Mouse (Mus musculus): ENCODE measurements around the gene E430018J23Rik. TPM values are rescaled to one million over a fixed set of nuclear protein-coding genes. Genes with fewer than 3 reads are reported as not detected.
"Not testable (repeated sequence)": the region's sequence is repeated elsewhere in the genome, so short reads cannot be mapped to it uniquely, and the experiment has no call there.

Gene E430018J23Rik
- total RNA-seq, 2 experiments from 2014 or later = 8.2 to 8.4 TPM

DNA sequence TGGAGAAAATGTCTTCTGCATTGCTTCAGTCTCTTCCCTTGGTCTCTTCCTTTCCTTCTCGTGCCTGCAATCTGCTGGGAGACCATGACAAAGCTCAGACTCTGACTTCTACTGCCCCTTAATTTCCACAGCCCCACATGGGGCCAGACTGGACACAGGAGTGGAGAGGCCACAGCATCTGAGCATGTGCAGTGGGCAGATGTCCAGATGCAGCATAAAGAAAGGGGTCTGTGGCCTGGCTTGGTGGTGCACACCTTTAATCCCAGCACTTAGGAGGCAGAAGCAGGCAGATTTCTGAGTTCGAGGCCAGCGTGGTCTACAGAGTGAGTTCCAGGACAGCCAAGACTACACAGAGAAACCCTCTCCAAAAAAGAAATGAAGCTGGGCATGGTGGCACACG is 7.9 kb downstream of the E430018J23Rik start:
- not testable (repeated sequence) for DNase-seq (ENCODE audit: low spot score in 2 of 2)

DNA sequence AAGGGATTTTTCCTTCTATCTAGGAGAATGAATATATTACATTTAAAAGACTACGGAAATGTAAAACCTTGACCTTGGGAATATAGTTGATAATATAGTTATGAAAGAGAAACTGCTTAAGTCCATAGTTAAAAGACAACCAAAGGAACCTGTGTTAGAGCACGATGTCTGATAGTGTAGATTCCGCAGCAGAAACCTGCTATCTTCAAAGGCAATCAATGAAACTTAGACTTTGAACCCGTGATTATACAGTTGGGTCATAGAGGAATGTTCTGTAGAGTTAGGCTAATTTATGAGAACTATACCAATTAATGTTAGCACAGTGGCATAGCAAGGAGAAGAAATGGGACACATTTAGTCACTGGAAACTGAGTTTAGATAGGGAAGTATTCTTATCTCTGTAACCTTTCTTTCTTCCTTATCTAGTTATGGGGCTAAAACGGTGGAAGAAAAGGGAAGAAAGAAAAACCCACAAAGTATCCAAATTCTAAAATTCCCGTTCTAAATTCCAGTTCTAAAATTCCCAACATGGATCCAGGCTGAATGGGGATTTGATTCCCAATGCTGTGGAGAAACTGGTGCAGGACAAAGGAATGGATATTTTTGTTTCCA is 15.0 kb downstream of the E430018J23Rik start:
- DNase-seq (ENCODE audit: low spot score in 2 of 2) = no peak

DNA sequence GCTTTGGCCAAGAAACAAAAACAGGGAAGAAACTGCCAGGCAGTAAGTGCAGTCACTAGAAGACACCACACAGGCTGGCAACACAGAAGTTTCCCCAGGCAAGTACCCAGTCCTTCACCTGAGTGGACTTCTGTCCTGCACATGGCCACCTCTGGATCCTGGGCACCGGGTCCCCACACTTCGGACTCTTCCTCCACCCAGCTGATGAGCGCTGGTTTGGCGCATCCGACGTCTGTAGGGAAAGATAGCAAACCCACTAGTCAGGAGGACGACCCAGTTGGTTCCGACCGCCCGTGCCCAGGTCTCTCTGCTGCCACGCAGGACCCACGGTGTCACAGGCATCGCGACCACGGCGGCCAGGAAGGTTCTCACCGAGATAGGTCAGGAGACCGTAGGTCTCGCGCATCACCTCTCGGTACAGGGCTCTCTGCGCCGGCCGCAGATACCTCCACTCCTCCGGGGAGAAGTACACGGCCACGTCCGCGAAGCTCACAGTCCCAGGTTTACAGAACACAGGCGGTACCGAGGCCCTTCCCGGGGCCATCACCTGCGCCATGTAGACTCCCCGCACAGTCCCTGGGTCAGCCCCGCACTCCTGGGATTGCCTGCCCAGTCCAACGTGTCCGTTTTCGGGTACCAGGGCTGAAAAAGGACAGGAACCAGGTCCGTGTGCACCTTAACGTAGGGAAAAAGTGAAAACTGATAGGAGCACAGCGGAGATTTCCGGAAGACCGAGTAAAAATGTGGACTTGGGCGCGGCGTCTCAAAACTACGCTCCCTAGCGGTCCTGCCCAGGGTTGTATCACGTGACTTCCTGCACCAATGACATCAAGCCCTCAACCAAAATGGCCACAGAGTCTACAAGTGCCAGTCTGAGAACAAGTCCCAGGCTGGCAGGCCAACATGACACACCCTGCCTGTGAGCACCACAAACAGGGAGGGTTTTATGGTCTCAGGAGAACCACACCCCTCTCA is 17.9 kb downstream of the E430018J23Rik start, which contains the start of gene Zfp747:
Gene Zfp747, minus strand, starts transcription at position 780 of the 975 bp plus-strand sequence.
- peak; percentile 88 to 89 for DNase-seq (ENCODE audit: low spot score in 2 of 2)

DNA sequence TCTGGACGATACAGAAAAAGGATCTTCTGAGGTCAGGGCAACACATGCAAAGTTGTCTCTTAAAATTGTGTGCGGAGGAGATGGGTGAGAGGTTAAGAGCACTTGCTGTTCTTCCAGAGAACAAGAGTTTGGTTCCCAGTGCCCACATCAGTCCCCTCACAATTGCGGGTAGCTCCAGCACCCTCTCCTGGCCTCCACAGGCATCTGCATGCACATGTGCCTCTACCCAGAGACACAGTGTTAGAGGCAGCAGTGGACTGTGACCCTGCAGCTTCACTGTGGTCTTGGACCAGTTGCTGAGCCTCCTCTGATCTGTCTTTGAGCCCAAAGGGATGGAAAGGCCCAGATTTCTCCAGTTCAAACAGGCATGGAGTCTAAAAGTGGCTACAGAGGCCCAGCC is 21.6 kb downstream of the E430018J23Rik start:
- not testable (repeated sequence) for DNase-seq (ENCODE audit: low spot score in 2 of 2)

DNA sequence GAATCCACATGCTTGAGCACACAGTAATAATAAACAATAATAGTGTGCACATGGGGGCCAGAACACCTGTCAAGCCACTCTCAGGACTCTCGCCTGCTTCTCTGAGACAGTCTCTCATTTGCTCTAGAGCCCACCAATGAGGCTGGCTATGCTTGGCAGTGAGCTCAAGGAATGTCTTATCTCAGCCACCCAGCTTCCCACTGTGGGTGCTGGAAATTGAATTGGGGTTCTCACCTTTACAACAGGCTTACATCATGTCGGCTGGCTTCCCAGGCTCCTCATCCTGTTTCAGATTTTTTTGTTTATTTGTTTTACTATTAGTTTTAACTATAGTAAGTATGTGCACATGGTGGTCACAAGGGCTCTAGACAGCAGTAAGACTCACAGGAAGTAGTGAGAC is 22.2 kb downstream of the E430018J23Rik start:
- no peak for DNase-seq (ENCODE audit: low spot score in 2 of 2)

DNA sequence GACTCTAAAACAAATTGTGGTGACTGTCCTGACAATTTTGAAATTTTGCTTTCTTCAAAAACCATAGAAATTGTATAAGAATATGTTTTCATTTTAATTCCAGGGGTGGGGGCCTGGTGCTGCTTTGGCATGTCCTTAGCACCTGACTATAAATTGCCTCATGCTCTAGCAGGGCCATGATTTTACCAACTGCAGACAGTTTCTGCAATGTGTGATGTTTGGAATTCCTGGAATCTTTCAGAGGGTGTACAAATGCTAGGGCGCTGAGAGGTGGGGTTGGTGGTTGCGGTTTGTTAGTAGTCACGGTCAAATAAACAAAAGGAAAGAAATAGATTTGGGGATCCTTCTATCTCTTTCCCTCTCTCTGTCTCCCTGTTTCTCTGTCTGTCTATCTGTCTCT is 27.2 kb downstream of the E430018J23Rik start:
- no peak for DNase-seq (ENCODE audit: low spot score in 2 of 2)

GRCm38 (mm10) chr7:127364166-127364565 is 29.3 kb downstream of the E430018J23Rik start:
- DNase-seq (ENCODE audit: low spot score in 2 of 2) = no peak

- no peak for DNase-seq (ENCODE audit: low spot score in 2 of 2)
Measured at GRCm38 (mm10) chr7:127363475-127363921, 29.9 kb downstream of the E430018J23Rik start.

DNA sequence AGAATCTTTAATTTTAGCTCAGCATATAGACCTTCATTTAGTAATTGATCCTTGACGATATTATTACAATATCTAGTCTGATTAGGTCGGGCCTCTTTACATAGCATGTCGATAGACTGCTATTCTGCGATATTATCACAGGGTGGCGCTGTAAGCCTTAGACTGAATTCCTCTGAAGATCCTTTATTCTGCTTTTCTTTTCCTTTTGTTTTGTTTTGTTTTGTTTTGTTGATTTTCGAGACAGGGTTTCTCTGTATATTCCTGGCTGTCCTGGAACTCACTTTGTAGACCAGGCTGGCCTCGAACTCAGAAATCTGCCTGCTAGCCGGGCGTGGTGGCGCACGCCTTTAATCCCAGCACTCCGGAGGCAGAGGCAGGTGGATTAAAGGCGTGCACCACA is 31.0 kb downstream of the E430018J23Rik start:
- not testable (repeated sequence) for DNase-seq (ENCODE audit: low spot score in 2 of 2)

DNA sequence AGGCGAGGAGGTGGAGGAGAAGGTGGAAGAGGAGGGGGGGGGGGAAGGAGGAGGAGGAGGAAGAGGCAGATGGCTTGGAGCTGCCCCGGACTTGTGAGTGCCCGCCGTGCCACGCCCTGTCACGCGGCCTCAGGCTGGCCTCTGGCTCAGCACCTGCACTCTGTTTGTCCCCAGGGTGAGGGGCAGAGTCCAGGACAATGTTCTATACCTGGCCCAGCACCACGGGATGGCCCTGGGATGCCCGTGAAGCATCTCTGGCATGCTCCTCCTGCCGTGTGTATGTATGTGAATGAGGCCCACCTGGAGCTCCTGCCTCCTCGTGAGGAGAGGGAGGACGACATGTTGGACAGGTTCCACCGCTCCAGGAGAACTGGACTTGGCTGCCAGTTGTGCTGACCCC is 32.0 kb downstream of the E430018J23Rik start:
- DNase-seq (ENCODE audit: low spot score in 2 of 2) = no peak

DNA sequence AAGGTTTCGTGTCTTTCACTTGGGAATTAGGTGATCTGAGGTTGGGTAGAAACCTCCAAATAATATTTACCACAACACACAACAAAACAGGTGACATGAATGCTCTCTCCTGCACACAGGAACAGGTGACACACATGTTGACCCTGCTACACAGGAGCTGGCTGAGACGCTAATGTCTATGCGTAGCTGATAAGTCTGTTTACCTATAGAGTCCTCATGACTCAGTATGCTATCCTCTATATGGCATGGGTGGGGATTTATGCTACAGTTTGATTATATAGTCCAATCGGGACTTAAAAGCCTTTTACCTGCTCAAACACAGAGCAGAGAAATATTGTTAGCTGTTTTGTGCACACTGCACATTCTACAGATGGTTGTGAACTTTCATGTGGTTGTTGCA is 33.2 kb downstream of the E430018J23Rik start:
- no peak for DNase-seq (ENCODE audit: low spot score in 2 of 2)

DNA sequence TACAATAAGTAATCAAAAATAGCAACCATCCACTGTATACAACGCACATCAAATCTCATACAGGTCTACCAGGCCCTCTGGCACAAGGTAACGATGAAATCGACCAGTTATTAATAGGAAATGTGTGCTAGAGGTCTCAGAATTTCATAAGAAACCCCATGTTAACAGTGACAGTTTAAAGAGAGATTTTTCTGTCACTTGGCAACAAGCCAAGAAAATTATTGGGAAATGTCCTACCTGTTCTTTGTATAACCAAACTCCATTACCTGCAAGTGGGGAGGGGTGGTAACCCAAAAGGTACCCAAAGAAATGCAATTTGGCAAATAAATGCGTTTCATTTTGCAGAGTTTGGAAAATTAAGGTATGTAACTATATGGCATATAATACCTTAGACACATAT is 35.0 kb downstream of the E430018J23Rik start:
- no peak for DNase-seq (ENCODE audit: low spot score in 2 of 2)

DNA sequence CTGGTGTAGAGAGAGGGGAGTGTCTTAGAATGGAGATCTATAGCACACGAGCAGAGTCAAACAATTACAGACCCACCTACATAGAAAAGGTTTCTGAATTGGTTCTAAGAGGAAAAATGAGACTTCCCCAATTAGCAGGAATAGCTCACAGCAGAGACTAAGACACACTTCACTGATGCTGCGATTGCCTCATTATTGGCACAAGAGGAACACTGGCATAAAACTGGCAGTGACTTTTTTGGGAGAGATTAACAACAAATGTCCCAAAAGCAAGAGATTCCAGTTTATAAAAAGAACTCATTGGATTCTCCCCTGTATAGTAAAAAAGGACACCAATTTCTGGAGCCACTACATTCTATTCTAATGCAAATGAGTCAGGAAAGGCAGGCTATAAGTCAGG is 35.6 kb downstream of the E430018J23Rik start:
- DNase-seq (ENCODE audit: low spot score in 2 of 2) = no peak

DNA sequence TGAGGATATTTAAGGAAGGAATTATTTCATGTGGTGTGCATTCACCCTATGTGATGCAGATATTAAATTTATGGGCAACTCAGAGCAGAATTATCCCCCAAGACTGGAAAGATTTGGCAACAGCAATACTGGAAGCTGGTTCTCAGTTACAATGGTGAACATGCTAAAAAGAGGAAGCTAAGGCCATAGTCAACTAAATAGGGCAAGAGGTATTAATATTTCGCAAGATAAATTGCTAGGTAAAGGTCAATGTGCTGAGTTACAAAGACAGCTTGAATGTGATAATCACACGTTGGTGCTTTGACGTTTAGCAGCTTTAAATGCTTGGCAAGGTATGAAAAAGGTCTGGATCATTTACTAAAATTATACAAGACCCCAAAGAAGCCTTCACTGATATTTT is 37.6 kb downstream of the E430018J23Rik start:
- no peak for DNase-seq (ENCODE audit: low spot score in 2 of 2)

- DNase-seq (ENCODE audit: low spot score in 2 of 2) = no peak
Measured at GRCm38 (mm10) chr7:127351230-127352004, 42.0 kb downstream of the E430018J23Rik start.

- DNase-seq (ENCODE audit: low spot score in 2 of 2) = no peak
Measured at GRCm38 (mm10) chr7:127346676-127347075, 46.8 kb downstream of the E430018J23Rik start.

GRCm38 (mm10) chr7:127345512-127346325 is 47.7 kb downstream of the E430018J23Rik start, which contains the start of gene Zfp768:
Zfp768 (minus strand) TSS chr7:127345589.
- DNase-seq (ENCODE audit: low spot score in 2 of 2) = peak; percentile 96 to 97

DNA sequence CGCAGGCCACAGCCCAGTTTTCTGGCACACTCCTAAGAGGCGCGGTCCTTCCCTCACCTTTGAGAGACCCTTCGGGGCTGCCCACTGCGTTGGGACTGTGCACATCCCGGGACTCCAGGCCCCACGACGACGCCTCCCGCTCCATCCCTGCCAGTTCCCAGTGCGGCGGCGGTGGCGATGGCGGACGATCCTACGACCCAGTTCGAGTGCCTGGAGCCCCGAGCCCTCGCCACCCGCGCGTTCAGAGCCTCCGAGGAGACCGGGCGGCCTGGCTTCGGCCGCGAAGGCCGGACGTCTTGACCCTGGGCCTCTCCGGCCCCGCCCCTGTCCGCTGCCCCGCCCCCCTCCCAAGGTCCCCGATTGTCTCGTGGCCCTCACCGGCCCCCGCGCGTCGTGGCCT is 48.3 kb downstream of the E430018J23Rik start:
- peak; percentile 64 to 67 for DNase-seq (ENCODE audit: low spot score in 2 of 2)

GRCm38 (mm10) chr7:127344371-127344770 is 49.1 kb downstream of the E430018J23Rik start:
- no peak for DNase-seq (ENCODE audit: low spot score in 2 of 2)

DNA sequence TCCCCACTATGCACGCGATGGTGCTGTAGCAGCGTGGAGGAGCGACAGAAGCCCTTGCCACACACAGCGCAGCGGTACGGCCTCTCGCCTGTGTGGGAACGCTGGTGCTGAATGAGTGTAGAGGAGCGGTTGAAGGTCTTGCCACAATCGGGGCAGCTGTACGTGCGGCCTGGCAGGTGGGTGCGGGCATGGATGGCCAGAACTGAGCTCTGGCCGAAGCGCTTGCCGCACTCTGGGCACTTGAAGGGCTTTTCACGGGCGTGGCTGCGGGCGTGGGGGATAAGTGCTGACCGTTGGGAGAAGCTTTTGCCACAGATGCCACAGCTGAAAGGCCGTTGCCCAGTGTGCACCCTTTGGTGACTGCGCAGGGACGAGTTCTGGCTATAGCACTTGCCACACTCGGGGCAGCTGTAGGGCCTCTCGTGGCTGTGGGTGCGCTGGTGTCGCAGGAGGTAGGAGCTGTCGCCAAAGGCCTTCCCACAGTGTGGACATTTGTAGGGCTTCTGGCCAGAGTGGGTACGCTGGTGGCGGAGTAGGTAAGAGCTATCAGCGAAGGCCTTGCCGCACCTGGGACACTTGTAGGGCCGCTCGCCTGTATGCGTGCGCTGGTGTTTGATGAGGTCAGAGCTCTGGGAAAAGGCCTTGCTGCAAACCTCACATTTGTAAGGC is 49.9 kb downstream of the E430018J23Rik start:
- DNase-seq (ENCODE audit: low spot score in 2 of 2) = no peak
